Mouse (Mus musculus) thymus, adult 2 months (tissue): ENCODE results near the gene Tnip3.

Experiments
- CTCF ChIP-seq: fragments of 200-500 bp; IDR thresholded peaks from 2 replicates; pipeline ENCODE4 v1.5.1; 2012; ENCODE audit warnings: mild to moderate bottlenecking, control low read depth, low read length, moderate library complexity, borderline replicate concordance; ENCODE audit not compliant: control insufficient read depth, poor library complexity, insufficient read depth; ENCODE audit errors: extremely low read depth
- POLR2A ChIP-seq: fragments of 200-500 bp; IDR thresholded peaks from 2 replicates; pipeline ENCODE4 v1.6.1; 2012; ENCODE audit warnings: mild to moderate bottlenecking, low read length, control low read depth, moderate library complexity; ENCODE audit not compliant: control insufficient read depth, poor library complexity, insufficient read depth; ENCODE audit errors: extremely low read depth

GRCm38 (mm10) chr6:65563887-65564656 lies 39.0 kb downstream of the Tnip3 start:
- TF ChIP-seq CTCF, result no peak
- TF ChIP-seq POLR2A, result no peak
